Mouse (Mus musculus) left cerebral cortex, adult 18-20 months (tissue): ENCODE measurements around the gene Lhfpl5. TPM values are rescaled to one million over a fixed set of nuclear protein-coding genes. Genes with fewer than 3 reads are reported as not detected.

Experiments used
- DNase-seq, 2 experiments: peaks; one replicate each; pipeline ENCODE4 v3.0.0; 2021 to 2022; ENCODE audit warnings: low spot score in 2 of 2, mixed read lengths in 1 of 2
- total RNA-seq, 2 experiments: library from RNA; stranded (reverse); gene quantifications; 2 replicates each; pipeline ENCODE4 v1.2.3; 2021

The Lhfpl5 gene
- total RNA-seq, 2 experiments from 2014 or later = 3.6 to 4.1 TPM

DNA sequence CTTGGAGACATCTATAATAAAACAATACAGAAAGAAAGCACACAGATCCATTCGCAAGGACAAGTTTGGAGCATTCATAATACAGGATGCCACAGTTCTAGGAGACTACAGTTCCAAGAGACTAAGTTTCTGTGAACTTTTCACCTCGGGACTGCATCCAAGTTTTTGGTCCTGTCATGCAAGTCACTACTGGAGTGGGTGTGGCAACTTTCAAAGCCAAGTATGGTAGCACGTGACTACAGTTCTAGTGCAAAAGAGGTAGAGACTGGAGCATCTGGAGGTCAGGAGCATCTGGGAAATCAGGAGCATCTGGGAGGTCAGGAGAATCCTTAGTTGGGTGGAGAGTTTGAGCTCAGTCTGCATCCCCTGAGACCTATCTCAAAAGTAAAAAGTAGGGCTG is 3.6 kb upstream of the Lhfpl5 start:
- DNase-seq = no peak

DNA sequence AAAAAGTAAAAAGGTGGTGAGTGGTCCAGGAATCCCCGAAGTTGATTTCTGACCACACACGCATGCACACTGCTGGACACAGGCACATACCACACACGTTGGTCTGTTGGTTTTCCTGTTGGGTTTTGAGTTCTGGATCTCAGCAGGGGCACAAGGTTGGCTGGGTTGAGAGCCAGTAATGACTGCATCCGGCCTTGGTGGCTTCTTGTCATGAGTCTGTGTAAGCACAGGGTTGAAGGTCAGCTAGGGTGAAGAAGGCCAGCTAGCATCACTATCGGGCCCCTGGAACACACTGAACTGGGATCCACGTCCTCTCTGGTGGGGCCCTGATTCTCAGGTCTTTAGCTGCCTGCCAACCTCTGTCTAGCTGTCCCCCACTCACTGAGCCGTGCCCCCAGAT is 2.9 kb upstream of the Lhfpl5 start:
- no peak for DNase-seq

DNA sequence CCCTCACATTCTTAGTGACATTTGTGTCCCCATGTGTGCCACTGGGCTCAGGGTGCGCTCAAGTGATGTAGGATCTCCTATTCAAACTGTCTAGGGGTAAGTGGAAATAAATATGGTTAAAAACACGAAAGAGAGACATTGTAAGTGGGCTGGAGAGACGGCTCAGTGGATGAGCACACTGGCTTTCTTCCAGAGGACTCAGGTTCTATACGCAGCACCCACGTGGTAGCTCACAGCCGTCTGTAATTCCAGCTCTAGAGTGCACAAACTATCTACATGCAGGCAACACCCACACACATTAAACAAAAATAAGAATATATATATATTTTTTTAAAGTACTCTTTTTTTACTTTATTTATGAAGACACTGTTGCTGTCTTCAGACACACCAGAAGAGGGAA is 2.5 kb upstream of the Lhfpl5 start:
- peak in 1 of 2 experiments; percentile 44 for DNase-seq

DNA sequence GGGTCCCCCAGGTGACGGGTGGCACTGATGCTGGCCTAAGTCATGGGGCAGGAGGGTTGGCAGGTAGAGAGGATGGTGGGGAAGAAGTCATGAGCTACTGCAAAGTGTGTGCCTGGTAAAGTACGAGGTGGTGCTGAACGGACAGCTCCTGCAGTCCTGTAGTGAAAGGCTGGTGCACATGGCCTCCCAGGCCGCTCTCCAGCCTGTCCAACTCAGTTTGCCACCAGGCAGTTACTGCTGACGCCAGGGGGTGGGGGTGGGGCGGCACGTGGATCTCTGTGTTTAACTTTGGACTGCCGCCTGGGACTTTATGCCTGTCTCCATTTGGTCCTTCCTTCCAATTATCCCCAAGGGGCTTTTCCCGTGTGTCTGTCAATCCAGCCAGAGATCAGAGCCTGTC is 5.0 kb downstream of the Lhfpl5 start:
- no peak for DNase-seq

DNA sequence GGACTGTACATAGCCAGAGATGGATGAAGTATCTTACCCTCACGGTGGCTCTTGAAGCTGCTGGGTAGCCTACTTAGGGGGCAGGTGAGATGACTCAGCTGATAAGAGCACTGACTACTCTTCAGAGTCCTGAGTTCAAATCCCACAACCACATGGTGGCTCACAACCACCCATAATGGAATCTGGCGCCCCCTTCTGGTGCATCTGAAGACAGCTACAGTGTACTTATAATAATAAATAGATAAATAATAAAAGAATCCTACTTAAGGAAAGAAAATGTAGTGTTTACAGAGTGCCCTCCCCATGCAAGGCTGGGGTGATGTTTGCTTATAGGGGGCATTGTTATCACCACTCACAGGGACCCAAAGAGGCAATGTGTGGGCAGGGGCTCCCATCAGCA is 5.6 kb downstream of the Lhfpl5 start:
- DNase-seq = no peak

DNA sequence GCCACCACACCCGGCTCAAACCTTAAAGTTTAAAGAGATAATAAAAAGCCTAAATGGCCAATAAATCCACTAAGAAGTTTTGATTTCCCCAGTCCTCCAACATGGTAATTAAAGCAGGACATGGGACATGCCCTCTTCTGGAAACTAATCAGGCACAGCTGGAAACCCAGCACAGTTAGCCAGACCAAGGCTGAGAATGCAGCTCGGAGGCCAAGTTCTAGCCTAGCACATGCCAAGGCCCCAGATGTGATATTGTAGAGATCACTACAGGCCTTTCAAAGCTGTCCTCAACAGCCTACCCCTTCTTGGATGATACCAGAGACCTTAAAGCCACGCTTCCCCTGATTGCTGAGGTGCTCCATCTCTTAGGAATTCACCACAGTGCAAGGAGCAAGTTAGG is 11.1 kb downstream of the Lhfpl5 start:
- no peak for DNase-seq

DNA sequence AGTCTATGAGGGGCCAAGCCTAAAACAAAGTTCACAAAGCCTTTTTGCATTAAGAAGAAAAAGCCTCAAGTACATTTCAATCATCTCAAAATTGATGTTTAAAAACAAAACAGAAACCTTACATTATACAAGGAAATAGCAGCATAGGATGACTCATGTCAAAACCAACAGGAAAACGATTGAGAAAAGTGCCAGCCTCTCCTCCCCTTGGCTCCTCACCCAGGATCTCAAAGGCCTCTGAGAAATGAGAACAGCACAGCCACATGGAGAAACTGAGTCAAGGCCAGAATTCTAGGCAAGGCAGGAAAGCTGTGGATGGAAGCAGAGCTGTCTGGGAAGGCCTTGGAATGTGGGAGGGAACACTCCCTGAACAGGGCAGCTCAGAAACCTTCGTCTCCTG is 13.2 kb downstream of the Lhfpl5 start:
- no peak for DNase-seq

DNA sequence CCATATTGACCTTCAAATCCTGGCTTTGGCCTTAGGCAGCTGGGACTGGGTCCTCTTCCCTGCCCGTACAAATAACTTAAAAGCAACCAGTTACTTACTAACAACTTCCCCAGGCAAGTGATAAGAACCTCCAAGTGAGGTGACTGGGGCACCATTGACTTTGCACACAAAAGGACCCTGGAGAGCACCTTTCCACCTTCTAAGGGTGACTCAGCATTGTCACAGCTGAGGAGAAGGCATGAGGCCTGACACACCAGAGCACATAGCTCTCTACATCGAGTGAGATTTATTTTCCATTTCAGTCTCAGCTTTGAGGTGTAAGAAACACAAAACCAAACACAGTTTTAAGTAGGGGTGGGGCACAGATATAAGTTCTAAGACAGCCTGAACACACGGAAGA is 15.2 kb downstream of the Lhfpl5 start:
- no peak for DNase-seq

DNA sequence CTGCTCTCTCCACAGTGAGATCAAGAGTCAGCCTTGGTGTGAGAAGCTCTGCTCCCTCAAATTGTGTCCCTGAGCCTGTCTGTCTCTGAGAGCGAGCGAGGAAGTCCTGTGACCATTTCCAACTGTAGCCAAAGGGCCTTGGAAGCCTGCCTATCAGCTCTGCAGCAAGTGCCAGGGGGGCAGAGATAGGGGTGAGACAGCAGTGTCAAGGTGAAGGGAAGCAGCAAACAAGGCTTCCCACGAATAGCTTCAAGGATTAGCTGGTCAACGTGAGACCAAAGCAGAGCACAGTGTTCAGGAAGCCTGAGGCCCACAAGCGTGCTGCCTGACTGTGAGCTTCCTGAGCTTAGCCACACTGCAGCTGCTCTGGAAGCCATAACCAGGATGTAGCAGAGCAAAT is 16.0 kb downstream of the Lhfpl5 start:
- DNase-seq = no peak

DNA sequence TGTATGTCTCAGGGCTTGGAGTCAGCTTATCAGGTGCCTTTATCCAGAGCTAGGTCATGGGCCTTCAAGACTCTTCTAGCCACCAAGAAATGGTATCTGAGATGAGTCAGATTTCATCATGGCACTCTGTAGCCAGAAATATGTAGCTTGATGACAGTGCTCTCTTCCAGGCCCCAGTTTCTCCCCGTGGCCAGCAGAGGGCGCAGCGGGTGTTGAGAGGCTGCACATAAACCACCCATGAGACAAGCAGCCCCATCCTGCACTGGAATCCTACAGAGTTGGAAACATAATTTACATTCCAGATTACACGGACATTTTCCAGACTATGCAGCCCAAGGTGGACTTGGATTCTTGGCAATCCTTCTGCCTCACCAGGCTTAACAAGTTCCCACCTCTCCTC is 17.6 kb downstream of the Lhfpl5 start:
- peak; percentile 87 to 88 for DNase-seq

DNA sequence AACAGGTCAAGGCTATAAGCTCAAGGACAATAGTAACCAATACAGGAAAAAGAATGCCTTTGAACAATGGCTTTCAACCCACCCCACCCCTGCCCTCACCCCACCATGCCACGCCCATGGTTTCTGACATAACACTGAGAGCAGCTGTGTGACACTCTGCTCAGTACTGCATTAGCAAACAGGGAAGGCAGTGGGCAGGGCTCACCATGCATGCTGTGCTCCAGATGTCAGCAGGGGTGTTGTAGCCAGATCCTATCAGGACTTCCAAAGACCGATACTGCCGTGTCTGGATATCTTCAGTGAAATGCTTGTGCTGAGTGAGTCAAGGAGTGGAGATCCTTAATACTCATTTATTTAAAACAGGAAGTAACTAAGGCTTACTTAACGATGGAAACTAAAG is 18.5 kb downstream of the Lhfpl5 start:
- no peak for DNase-seq

DNA sequence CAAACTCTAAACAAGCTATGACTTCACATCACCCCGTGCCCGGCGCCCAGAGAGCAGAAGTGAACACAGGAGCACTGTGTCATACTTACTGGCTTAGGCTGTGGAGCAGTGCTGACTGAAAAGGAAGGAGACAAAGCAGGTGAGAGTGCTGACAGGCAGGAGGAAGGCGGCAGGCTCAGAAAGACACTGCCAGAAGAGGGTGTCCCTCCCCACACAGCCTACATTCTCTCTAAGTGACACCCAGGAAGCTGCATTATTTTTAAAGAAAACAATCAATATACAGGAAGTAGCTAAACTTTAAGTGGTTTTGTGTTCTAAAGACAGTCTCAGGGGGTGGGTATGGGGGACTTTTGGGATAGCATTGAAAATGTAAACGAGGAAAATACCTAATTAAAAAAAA is 25.3 kb downstream of the Lhfpl5 start:
- no peak for DNase-seq

DNA sequence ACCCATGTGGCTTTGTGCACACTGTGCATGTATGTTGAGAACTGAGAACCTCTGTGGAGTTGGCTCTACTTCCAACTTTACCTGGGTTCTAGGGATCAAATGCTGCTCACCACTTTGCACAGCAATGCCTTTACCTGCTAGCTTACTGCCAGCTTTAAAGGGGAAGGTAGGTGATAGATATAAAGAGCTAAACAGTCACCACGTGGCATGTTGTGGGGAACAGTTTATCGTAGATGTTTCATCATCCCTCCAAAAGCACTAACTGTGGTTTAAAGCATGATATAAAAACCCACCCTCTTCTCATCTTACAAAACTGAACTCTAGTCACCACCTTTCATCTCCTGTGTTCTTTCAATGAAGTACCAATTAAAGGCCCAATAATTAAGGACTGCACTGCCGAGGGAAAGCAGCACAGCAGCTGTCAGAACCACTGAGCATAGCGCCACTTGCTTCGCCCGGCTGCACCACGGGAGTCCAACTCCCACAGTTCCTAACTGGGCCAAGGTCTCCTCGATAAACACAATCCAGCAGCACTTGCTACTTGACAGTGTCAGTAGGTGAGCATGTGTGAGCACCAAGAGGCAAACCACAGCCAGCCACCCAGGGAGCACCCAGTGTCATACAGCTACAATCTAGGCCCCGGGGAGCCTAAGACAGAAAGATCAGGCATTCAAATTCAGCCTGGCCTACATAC is 26.3 kb downstream of the Lhfpl5 start:
- DNase-seq = no peak

DNA sequence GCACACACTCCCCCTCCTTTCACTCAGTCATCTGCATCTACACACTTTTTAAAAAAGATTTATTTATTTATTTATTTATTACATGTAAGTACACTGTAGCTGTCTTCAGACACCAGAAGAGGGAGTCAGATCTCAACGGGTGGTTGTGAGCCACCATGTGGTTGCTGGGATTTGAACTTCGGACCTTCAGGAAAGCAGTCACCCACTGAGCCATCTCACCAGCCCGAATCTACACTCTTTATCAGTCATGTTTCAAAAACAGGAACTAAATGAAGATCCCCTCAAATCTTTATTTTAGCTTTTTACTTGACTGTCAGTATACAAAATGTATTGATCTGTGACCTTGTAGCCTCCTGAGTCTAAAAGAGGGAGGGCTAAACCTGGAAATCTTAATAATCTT is 34.1 kb downstream of the Lhfpl5 start:
- DNase-seq = no peak

DNA sequence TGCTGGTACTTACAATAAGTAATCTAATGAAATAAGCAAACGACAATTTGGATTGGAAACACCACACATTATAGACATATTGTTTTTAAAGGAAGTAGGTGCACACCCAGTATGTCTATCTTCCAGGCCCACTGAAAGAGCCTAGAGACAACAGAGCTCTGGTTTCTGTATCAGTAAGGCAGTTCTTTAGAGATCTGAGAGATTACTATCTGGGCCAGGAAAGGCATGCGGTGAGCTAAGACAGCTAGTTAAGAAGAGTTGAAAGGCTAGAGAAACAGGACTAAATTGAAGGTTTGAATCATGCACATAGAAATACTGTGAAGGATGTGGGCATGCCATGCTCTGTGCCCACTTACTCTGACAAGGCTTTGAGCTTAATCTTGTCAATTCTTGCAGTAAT is 37.2 kb downstream of the Lhfpl5 start:
- no peak for DNase-seq

DNA sequence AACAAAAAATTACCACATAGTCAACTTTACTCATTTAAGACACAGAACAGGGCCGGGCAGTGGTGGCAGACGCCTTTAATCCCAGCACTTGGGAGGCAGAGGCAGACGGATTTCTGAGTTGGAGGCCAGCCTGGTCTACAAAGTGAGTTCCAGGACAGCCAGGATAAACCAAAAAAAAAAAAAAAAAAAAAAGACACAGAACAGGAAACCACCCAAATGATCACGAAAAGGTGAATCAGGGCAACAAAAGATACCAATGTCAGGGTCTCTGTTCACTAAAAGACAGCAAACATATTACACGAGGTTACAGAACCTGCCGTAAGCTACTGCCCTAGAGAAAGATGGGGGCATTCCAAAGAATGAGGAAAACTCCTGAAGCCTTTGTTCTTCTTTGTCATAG is 37.7 kb downstream of the Lhfpl5 start:
- DNase-seq = no peak

DNA sequence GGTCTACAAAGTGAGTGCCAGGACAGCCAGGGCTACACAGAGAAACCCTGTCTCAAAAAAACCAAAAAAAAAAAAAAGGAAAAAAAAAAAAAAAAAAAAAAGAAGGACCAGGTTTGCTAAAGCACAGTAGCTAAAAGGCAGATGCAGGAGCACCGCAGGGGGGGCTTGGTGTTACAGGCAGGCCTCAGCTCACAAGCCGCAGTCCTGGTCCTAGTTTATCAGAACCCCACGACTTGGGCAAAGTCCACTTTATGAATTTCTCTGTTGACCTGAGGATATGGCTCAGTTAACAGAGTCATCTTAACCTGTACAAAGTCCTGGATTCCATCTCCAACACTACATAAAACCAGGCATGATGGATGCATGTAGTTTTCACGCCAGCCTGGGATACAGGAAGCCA is 39.9 kb downstream of the Lhfpl5 start:
- no peak for DNase-seq

DNA sequence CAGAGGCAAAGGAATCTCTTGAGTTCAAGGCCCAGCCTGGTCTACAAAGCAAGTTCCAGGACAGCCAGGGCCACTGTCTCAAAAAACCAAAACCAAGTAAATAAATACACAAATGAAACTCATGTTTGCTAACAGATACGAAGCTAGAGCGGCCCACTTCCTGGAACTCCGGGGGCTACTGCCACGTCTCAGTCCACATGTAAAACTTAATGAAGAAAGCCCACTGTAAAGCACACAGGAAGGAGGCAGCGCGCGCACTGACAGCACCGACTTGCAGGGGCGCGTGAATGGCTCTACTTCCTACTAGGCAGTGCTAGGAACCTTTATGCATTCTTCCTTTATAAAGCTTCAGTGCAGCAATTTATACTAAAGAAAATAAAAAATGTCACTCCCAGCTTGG is 42.2 kb downstream of the Lhfpl5 start:
- DNase-seq = no peak

DNA sequence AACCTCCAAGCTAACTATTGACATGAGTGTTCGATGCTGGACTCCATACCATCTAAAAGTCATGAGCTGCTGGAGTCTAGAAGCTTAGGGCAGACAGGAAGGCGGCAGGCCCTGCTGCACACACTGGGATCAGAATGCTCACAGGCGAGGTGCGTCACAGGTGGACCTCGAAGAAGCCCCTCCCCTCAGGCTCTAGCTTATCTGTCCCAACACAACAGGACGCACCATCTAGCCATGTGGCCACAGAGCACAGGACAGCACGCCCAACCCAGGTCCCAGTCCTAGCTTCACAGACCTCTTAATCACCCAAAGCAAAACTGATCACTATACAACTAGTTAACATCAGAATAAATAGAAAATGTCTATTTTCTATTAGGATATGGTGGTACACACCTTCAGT is 42.7 kb downstream of the Lhfpl5 start:
- DNase-seq = no peak

DNA sequence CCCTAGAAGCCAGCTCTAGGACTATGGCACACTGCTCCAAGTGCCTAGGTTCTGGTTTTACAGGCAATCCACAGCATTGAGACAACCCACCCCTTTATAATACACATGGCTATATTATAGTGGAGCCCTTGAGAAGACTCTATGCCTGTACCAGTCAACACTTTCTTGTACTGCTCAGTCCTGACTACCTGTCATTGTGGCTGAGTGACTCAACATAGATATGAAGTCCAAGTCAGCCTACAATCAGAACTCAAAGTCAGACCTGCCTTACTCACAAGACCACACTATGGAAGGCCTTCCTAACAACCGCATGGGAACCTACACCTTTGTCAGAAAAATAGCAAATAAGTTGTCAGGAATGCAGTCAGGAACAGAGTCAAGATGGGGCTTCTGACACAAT is 43.3 kb downstream of the Lhfpl5 start:
- no peak for DNase-seq

DNA sequence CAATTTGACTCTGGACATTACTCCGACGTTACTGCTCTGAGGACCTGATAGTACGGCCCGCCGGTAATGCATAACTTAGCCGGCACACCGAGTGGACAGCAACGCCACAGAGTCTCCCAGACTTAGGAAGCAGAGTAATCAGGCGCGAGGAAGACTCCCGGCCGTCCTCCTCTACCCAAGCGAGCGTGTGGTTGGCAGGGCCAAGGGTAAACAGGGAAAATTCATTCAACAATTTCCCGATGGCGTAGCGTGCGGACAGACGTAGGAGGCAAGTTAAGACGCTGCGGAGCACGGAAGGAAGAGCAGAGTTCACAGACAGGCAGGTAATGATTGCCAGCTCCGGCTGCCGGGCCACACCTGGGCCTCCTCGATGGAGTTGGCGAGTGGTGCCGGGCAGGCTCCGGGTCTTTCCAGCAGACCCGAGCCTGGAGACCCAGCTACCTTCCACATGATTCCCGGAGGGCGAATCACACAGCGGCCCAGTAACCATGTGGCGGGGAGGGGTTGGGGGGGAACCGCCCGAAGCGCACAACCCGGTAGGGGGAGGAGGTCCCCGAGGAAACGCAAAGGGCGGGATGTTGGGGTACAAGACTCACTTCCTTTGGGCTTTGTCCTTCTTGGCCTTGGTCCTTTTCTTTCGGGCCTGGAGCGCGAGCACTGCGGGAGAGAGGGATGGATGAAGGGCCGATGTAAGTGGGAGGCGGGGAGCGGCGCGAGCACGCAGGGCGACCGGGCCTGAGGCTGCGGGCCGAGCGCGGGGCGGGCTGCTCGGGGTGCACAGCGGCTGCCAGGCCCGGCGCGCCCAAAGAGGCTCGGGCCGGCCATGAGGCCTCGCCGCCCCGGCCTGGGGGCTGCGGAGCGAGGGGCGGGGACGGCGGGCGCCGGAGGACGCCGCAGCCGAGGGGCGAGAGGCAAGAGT is 46.2 kb downstream of the Lhfpl5 start:
- peak; percentile 30 to 56 for DNase-seq

DNA sequence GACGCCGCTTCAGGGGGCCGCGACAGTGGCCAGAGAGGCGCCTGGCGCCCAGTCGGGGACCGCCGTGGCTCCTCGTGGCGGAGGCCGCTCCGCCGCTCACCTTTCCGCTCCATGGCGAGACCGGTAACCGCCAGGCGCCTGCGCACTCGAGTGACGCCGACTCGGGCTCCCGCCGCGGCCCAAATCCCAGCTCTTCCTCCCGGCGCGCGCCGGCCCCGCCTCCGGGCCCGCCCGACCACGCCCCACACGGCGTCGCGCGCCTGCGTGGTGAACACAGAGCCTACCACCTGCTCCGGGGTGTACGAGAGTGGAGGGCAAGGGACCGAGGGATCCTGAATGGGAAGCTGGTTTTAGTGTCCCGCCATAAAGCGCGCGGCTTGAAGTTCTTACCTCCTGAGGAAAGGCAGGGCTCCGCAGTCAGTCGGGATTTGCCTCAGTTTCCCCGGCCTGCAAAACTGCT is 46.9 kb downstream of the Lhfpl5 start, which contains the start of gene Srpk1:
Srpk1 (minus strand) TSS at position 410 of the 460 bp plus-strand sequence.
- DNase-seq = peak; percentile 87 to 94
